ENCODE assay signal across 15 mouse cellular contexts in genomic region chr17:93198213-93198612, GRCm38 (mm10). TPM values are rescaled to one million over a fixed set of nuclear protein-coding genes. Genes with fewer than 3 reads are reported as not detected.
A peak's percentile ranks its signal among the peaks of the same experiment; 100 is the strongest.
DNase-seq lines count a peak whose midpoint lies in the region; ATAC-seq lines count a peak whose summit lies in the region.
"Had no signal": no experiment of that assay in that cellular context is flagged by ENCODE, and none has a peak within 500 bp of the region (broad histone marks: within the 10 kb centered on the region; RNA-seq: fewer than 3 reads in every experiment).

No protein-coding gene starts in this region.

- H3K4me2 ChIP-seq in forebrain, embryonic 14.5 days (ENCODE audit: low read length): no peak overlapping the region
- peak overlapping the region; percentile 73 for H3K4me2 ChIP-seq in hindbrain, embryonic 13.5 days
- H3K4me2 ChIP-seq: liver, embryonic 13.5 days had no signal

- peaks cover 8% of the 10 kb centered on the region for H3K4me1 ChIP-seq in forebrain, embryonic 14.5 days (ENCODE audit: control insufficient read depth, insufficient read depth, low read length)
- H3K4me1 ChIP-seq in forebrain, embryonic 10.5 days: peaks cover 43% of the 10 kb centered on the region
- H3K4me1 ChIP-seq in hindbrain, embryonic 13.5 days (replicated peaks): peaks cover 46% of the 10 kb centered on the region
- H3K4me1 ChIP-seq: liver, embryonic 13.5 days had no signal

- intact Hi-C loops in gastrocnemius, postnatal 36 days (cut with DNase I): no loop called here

- H3K9ac ChIP-seq in forebrain, embryonic 14.5 days (ENCODE audit: low read length): no peak overlapping the region
- H3K9ac ChIP-seq in hindbrain, embryonic 13.5 days: no peak overlapping the region
- H3K9ac ChIP-seq: liver, embryonic 13.5 days had no signal

- H3K9me3 ChIP-seq in forebrain, embryonic 14.5 days (replicated peaks; ENCODE audit: control insufficient read depth, low read length): no peaks in the 10 kb centered on the region
- no peaks in the 10 kb centered on the region for H3K9me3 ChIP-seq in forebrain, embryonic 10.5 days
- H3K9me3 ChIP-seq in hindbrain, embryonic 13.5 days: no peaks in the 10 kb centered on the region
- H3K9me3 ChIP-seq: liver, embryonic 13.5 days had no signal

- H3K27ac ChIP-seq in forebrain, embryonic 14.5 days (ENCODE audit: low read depth, low read length): no peak overlapping the region
- H3K27ac ChIP-seq in forebrain, embryonic 10.5 days: no peak overlapping the region
- no peak overlapping the region for H3K27ac ChIP-seq in hindbrain, embryonic 13.5 days
- H3K27ac ChIP-seq: liver, embryonic 13.5 days; macrophage had no signal

- DNase-seq in forebrain, embryonic 14.5 days (ENCODE audit: low spot score): peak; percentile 13
- DNase-seq in forebrain, embryonic 10.5 days (ENCODE audit: extremely low spot score, low spot score): no peak
- peak; percentile 42 for DNase-seq in ZHBTc4 (ENCODE audit: low read depth, low spot score)
- DNase-seq in neural tube, embryonic 10.5 days (ENCODE audit: extremely low spot score, low spot score): peak; percentile 24
- no peak for DNase-seq in gastrocnemius, postnatal 36 days
- no peak for DNase-seq in MN1 (ENCODE audit: low spot score)
- DNase-seq in spleen, postnatal 14 days (ENCODE audit: low spot score in 2 of 2): no peak
- DNase-seq: liver, embryonic 13.5 days; spleen, adult 18-20 months; thymus, adult 2 months had no signal

- WGBS in forebrain, embryonic 14.5 days: 8% methylated on average over 4 of the region's 4 CpGs
- WGBS in forebrain, embryonic 10.5 days: 8% methylated on average over 4 of the region's 4 CpGs
- WGBS in hindbrain, embryonic 13.5 days: 9% methylated on average over 4 of the region's 4 CpGs

- ATAC-seq in forebrain, embryonic 14.5 days: no peak
- ATAC-seq in hindbrain, embryonic 13.5 days (ENCODE audit: low FRiP score): no peak

- no peak overlapping the region for H3K4me3 ChIP-seq in forebrain, embryonic 14.5 days (ENCODE audit: low read depth, low read length)
- no peak overlapping the region for H3K4me3 ChIP-seq in forebrain, embryonic 10.5 days
- H3K4me3 ChIP-seq in hindbrain, embryonic 13.5 days: no peak overlapping the region
- H3K4me3 ChIP-seq: liver, embryonic 13.5 days had no signal

- peaks cover 33% of the 10 kb centered on the region for H3K27me3 ChIP-seq in forebrain, embryonic 14.5 days (replicated peaks; ENCODE audit: control insufficient read depth, insufficient read depth, low read length)
- peaks cover 65% of the 10 kb centered on the region for H3K27me3 ChIP-seq in forebrain, embryonic 10.5 days (ENCODE audit: poor library complexity, severe bottlenecking)
- H3K27me3 ChIP-seq in hindbrain, embryonic 13.5 days: peaks cover 65% of the 10 kb centered on the region

- H3K36me3 ChIP-seq in forebrain, embryonic 14.5 days (ENCODE audit: control insufficient read depth, insufficient read depth, low read length): no peaks in the 10 kb centered on the region
- no peaks in the 10 kb centered on the region for H3K36me3 ChIP-seq in forebrain, embryonic 10.5 days (replicated peaks)
- no peaks in the 10 kb centered on the region for H3K36me3 ChIP-seq in hindbrain, embryonic 13.5 days
- H3K36me3 ChIP-seq: liver, embryonic 13.5 days had no signal

RNA-seq across cellular contexts. Expression of gene Adcyap1, which starts 0.6 kb away (rescaled TPM):
- polyA plus RNA-seq in forebrain, embryonic 14.5 days (2014; fragmentation: Nextera tagmentation; extraction: Ambion mirVana): 9.6 and 10.9 TPM in 2 replicates
- 1.2 and 2.4 TPM in 2 replicates for polyA plus RNA-seq in forebrain, embryonic 10.5 days (2016; fragmentation: Nextera tagmentation; extraction: Ambion mirVana)
- 27.2 and 27.7 TPM in 2 replicates for polyA plus RNA-seq in hindbrain, embryonic 13.5 days (2015; fragmentation: Nextera tagmentation; extraction: Ambion mirVana)
- not detected for total RNA-seq in gastrocnemius, postnatal 36 days (2021)
- total RNA-seq: gastrocnemius, postnatal 4 days; heart, postnatal 25 days had no signal
- polyA plus RNA-seq: kidney, embryonic 16.5 days; macrophage had no signal

Comparison
In these comparisons a context has a peak if more than half of its experiments do, and no peak if none do; other contexts are left out.
1. DNase-seq: peak in forebrain, embryonic 14.5 days (single experiment), ZHBTc4 (single experiment) and neural tube, embryonic 10.5 days (single experiment); none in forebrain, embryonic 10.5 days (single experiment), gastrocnemius, postnatal 36 days (0 of 2), MN1 (single experiment) and spleen, postnatal 14 days (0 of 2).